Mouse (Mus musculus): Measurements from ENCODE around the gene Chga.

- TF ChIP-seq EP300 (IDR thresholded peaks at IDR 0.05) (no peak), CTCF (IDR thresholded peaks at IDR 0.05) (no peak; the same call in 1 of the 2 replicates)
These were observed 39.9 kb downstream of the Chga start for GRCm38 (mm10) chr12:102594627-102595026.

Measured in lung, postnatal 0 days (tissue).